Mouse (Mus musculus) left cerebral cortex, postnatal 25 days (tissue): ENCODE measurements at regions not wholly inside any gene's neighbourhood (a gene's known extent, or its start where the extent isn't known, plus 50 kb on each side); places are given as distances from the start of the nearest gene placed in this dataset.

ENCODE experiments used
- DNase-seq, 2 experiments: peaks; one replicate each; pipeline ENCODE4 v3.0.0; 2022; ENCODE audit warnings: low spot score in 2 of 2, mixed read lengths in 1 of 2
- intact Hi-C: fragments of 180-260 bp; cut with DNase I; formaldehyde crosslinking; loops from one replicate; pipeline ENCODE4 v1.15.1; 2025

GRCm38 (mm10) chr3:56302346-56303185 is 119.1 kb upstream of the Nbea start:
- intact Hi-C loops = no loop called here
- DNase-seq = no peak

GRCm38 (mm10) chr3:56300769-56301168 is 117.3 kb upstream of the Nbea start:
- peak in 1 of 2 experiments; percentile 32 for DNase-seq
- intact Hi-C loops = no loop called here

- no peak for DNase-seq
- intact Hi-C loops = no loop called here
Measured at GRCm38 (mm10) chr3:56295578-56295977, 112.1 kb upstream of the Nbea start.

- no peak for DNase-seq
- intact Hi-C loops = no loop called here
Measured at GRCm38 (mm10) chr3:56281507-56281906, 98.0 kb upstream of the Nbea start.

DNA sequence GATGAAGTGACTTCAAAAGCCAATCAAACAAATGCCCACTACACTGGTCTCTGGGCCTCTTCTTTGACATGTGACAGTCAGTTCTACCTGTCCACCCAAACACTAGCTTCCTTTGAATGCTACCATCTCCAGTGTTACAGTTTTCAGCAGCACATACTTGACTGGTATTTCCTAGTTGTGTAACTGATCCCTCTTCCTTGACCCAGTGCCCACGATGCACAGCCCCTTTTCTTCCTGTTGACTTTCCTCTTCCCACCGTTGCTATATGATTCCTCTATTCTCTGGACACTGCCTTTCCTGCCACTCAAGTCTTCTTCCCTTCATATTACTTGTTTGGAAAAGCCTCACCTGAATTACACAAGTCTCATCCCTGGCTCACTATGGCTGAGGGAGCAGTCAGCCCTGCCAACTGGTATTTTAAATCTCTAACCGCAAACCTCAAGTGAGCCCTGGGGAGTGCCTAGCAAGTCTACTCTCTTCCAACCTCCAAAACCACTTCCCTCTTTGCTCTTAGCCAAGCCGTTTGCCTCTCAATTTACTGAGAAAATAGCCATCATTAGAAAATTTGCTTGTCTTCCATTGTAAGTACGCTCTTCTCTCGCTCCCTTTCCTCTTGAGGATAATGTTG is 96.9 kb upstream of the Nbea start:
- intact Hi-C loops = no loop called here
- DNase-seq = no peak

DNA sequence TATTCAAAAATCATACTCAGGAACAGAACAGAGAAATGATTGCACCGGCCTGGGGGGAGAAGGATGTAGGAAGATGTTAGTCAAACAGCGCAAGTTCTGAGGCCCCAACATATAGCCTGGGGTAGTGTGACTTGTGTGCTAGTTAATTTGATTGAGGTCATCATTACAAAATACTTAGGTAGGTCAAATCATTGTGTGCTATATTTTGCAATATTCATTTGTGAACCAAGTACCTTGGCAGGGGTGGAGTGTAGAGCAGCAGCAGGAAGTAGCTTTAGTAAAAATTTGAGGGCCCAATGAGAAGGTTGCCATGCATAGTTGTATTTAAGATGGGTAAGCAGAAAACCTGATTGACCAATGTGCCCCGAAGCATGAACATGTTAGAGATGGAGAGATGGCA is 89.1 kb upstream of the Nbea start:
- intact Hi-C loops = no loop called here
- no peak for DNase-seq

GRCm38 (mm10) chr3:56270241-56270830 is 86.8 kb upstream of the Nbea start:
- DNase-seq = peak; percentile 10 to 55
- intact Hi-C loops = no loop called here

DNA sequence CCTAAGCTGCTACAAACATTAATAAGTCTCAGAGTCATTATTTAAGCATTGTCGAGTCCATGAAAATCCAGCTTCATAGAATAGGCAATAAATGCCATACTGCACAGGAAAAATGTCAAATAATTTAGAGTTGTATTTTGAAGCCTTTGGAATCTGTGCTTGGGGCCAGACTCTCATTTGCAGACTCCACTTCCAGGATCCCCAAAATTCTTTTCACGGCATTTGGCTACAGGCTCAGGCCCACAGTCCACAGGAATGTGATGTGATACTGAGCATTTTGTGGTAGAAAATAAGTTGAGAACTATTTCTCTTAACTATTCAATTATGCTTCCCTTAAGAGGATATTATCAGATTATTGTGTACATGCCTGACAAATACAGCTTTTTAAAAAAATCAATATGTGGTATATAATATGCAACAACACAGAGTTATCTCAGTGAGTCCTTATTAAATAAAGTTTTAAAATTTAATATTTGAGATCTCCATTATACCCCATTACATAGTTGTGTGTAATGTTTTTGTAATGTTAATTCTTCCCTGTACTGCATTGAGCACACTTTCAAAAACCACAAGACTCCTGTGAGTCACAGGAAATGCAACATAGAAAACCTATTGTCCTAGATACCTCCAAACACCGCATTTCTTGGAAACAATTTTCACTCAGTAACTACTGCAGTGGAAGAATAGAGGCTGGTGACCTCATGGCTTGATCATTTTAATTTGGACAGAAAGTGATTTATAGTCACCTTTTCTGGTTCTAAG is 78.5 kb upstream of the Nbea start:
- DNase-seq = no peak
- intact Hi-C loops = no loop called here

- DNase-seq = no peak
- intact Hi-C loops = no loop called here
Measured at GRCm38 (mm10) chr3:56256271-56256670, 72.8 kb upstream of the Nbea start.

DNA sequence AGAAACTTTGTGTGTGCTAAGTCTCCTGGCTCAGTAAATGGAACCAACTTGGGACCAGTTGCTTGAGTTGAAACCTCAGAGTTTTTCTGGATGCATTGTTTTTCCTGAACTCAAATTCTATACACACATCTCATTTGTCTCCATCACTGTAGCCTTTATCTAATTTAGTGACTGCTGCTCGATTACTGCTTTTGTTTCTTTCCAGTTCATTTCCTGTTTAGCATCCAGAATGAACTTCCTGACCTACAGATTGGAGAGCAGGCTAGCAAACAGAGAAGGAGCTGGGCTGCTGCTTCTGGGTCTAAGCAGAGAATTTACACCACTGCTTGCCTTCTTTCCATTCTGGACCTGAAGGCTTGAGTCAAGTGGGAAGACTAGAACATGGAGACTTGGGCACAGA is 60.9 kb upstream of the Nbea start:
- no peak for DNase-seq
- intact Hi-C loops = no loop called here

- no peak for DNase-seq
- intact Hi-C loops = no loop called here
Measured at GRCm38 (mm10) chr3:56238228-56238627, 54.7 kb upstream of the Nbea start.

- no peak for DNase-seq
Measured at GRCm38 (mm10) chr3:56236163-56236562, 52.7 kb upstream of the Nbea start.

More at GRCm38 (mm10) chr3:56236163-56236562, 52.7 kb upstream of the Nbea start:
- intact Hi-C loops = no loop called here
